Mouse (Mus musculus) liver, adult (tissue): ENCODE data around the gene Klc4.

Experiments
- GATA4 ChIP-seq: IDR thresholded peaks from 2 replicates; pipeline ENCODE4 v1.6.1; 2014; ENCODE audit warnings: mild to moderate bottlenecking, low read length; ENCODE audit not compliant: insufficient replicate concordance

Klc4 gene

DNA sequence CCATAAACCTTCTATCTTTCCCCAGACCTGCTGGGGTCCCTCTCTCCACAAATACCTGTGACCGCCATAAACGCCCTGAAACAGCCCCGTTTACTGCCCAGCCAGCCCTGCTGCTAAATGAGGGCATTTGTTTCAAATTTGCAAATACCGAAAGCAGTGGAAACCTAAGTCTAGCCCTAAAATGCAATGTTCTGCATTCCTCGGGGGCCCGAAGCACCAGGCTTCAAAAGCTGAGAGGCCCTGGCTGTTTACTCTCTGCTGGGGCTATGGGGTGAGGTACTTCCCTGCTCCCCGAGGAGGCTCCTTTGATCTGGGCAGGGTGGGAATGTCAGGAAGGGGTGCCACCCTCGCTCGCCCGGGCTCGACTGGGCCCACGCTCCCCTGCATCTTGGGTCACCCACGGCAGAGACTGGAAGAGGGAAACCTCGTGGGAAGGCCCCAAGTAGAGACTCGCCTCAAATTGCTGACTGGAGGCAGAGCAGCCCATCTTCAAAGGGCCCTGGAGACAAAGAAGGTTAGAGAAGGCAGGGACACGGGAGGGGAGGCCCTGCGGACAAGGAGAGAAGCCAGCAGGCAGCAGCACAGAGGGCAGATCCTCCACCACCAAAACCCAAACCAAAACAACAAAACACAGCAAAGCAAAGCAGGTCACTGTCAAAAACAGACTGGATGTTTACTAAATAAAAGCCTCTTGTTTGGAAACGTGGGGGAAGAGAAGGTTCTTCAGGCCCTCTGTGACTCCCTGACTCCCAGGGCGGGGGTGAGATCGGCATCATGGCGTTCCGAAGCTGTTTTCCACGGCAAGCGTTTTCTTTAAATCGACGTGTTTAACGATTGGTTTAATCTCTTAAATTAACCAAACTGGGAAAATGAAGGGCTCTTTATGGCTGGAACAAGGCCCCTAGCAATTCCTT, 26.8 kb downstream of the Klc4 start:
- no peak for TF ChIP-seq GATA4

DNA sequence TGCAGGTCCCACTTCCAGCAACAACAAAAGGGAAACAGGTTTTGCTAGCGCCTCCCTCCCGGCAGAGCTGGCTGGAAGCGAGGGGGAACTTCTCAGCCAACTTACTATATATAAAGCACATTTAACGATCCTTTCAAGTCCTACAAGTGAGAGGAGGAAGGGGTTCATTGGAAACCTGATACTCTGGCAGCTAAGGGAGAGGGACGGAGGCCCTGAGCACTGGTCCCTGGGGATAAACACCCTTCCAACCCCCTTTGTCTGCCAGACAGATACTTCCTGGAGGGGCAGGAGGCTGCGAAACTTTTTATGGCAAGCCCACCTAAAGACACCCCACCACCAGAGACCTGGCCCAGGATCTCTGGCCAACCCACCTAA, 27.4 kb downstream of the Klc4 start:
- TF ChIP-seq GATA4 = no peak

DNA sequence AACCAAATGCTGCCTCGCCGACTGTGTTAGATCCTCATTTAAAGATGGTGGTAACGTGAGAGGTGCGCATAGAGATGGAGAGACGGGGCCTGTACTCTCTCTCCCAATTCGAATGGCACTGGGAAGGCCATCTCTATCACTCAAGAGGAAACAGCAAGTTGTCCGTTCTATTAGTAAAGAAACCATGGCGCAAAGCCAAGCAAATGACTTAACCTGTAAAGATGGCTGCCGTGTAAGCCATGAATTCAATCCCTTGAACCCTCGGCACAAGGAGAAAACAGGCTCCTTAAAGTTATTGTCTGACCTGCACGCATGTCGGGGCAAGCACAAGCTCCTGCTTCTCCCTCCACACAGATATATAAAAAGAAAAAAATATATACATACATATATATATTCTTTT, 28.0 kb downstream of the Klc4 start:
- TF ChIP-seq GATA4 = no peak

DNA sequence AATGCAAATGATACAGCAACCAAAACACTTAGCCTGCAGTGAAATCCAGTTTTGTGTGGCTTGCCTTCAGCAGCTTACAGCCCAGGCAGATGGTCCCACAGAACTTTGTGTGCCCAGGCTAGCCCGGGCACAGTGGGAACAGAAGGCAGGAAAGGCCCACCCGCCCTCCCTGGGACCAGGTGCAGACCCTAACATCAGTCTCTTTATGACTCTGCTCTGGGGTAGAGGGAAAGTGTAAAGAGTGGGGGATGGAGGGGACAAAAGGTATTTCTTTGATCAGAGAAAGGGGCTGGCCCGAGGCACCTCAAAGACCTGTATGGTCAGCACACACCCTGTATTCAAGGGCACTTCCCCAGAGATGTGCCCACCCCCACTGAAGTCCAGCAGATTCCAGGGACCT, 32.6 kb downstream of the Klc4 start:
- no peak for TF ChIP-seq GATA4

DNA sequence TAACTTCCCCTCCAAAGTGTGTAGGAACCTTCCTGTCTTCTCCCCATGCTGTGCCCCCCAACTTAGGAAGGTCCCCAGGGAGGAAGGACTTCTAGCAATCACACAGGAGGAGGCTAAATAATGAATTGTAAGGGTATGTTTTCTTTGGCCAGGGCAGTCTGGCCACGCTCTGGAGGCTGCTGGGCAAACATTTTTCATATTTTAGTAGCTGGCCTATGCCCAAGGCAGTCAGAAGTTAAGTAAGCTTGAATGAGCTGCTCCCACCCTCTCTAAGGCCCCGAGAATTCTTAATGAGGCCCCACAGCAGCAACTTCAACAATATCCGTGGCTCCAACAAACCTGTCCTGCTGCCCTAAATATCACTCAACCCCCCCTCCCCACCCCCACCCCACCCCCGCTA, 33.0 kb downstream of the Klc4 start:
- TF ChIP-seq GATA4 = no peak

DNA sequence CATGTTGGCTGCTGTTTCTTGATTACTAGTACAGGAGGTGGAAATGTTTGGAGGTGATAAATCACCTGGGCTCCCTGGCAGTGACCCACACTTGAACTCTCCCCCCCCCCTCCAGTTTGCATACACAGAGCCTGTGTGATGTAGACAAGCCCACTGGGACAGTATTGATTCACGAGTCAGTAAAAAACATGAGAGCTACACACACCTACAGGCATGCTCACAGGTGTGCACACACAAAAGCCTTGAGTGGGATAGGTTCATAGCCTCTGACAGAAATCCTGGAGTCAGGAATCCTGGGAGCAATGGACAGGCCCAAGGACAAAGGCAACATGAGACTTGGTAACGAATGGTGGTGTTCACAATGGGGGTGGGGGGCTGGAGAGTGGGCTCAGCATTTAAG, 33.6 kb downstream of the Klc4 start:
- TF ChIP-seq GATA4 = no peak

DNA sequence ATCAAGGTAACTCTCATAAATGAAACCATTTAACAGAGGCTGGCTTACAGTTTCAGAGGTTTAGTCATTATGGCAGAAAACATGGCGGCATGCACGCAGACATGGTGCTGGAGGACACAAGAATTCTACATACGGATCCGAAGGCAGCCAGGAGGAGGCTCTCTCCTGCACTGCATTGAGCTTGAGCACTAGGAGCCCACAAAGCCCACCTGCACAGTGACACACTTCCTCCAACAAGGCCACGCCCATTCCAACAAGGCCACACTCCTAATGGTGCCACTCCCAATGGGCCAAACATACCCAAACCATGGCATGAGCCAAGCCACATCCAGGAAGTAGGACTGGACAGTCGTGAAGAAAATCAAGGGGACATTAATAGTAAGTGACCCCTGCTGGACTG, 34.5 kb downstream of the Klc4 start:
- TF ChIP-seq GATA4 = no peak

DNA sequence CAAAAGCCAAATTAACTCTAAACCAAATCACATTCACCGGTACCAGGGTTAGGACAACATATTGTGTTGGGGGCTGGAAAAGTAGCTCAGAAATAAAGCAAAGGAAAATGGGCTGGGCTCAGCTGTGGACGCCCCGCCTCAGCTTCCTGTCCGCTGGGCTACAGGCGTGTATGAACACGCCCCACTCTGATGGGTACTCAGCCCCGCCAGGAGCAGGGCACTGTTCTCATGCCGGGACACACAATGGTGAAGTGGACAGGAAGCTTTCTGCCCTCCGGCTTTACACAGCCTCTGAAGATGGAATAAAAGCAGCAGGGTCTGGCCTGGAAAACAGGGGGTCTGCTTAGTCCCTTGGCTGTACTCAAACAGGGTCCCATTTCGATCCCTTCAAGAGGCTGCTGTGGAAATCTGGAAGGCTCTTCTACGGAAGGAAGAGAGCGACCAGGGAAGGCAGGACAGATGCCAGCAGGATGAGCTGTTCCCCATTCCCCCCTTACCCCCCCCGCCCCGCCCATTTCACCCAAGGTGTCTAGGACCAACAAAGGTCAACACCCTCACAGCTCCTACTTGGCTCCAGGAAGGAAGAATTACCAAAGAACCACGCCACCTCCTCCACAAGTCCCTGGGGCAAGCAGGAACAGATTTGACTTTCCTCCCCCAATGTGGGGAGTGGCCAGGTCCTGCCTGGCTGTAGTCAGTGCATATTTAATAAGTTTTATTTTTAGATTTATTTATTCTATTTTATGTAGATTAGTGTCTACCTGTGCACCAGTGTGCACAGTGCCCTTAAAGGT, 35.9 kb downstream of the Klc4 start:
- TF ChIP-seq GATA4 = no peak

DNA sequence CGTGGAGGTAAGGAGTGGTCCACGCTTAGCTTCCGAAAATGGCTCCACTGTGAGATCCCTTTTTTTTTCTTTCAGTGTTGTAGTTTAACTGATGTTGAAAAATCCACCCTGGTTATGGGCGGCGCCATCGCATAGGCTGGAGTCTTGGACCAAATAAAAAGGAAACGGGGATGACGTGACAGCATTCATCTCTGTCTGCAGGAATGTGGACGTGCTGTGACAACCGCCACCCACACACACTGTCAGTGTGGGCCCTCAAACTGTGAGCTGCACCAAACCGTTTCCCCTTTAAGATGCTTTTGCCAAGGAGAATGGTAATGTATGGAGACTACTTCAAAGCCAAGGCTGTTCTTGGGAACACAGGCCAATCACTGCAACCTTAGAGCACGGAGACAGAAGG, 39.8 kb downstream of the Klc4 start:
- TF ChIP-seq GATA4 = no peak

DNA sequence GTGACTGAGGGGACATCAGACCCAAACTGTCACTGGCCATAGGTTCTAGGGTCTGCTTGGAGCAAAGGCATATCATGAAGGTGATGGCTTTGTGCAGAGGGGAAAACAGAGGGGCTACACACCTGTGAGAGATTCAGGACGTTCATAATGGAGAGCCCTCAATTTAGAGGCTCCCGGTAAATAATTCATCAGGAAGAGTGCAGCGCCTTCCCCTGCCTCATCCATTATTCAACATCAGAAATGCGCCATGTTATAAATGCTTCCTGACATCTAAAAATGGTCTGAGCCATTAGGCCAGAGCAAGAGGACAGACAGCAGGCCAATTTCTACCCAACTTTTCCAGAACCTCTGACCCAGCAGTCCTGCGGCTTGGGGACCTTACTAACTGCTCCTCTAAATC, 40.7 kb downstream of the Klc4 start:
- no peak for TF ChIP-seq GATA4

DNA sequence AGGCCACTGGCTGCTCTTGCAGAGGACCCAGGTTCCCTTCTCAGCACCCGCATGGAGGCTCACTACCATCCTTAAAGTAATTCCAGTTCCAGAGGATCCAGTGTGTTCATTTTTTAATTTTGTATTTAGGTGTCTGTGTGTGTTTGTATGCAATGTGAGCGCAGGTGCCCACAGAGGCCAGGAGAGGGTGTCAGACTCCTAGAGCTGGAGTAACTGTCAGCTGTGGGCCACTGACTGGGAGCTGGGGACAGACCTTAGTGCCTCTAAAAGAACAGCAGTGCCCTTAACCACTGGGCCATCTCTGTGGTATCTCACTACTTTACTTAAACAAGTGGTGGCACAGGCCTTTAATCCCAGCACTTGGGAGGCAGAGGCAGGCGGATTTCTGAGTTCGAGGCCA, 42.6 kb downstream of the Klc4 start:
- no peak for TF ChIP-seq GATA4

DNA sequence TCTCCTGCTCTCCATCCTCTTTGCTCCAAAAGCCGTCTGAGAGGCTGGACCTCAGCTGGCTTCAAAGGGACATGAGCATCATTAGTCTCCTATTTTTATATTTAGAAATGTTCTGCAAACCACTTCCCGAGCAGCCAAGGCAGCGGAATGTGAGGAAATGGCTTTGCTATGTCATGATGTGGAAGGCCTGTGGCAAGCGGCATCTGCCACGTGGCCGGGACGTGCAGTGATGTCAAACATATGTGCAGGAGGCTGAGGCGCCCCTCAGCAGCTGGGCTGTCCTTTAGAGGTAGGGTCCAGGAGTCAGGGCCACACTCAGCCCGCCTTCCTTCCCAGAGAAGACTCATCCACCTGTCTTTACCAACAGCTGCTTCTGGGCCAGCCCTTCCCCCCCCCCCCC, 43.6 kb downstream of the Klc4 start:
- TF ChIP-seq GATA4 = no peak

DNA sequence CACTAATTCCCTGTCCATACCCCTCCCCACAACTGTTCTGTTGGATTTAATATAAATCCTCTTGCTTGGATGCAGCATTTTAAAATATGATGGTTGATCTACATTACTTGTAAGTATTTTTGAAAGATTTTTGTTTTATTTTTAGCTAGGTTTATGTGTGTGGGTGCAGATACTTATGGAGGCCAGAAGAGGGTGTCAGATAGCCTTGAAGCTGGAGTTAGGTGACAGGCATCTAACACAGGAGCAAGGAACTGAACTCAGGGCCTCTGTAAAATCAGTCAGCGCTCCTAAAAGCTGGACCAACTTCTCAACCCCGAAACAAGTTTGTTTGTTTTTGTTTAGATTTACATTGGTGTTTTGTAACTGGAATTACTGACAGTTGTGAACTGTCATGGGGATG, 45.3 kb downstream of the Klc4 start:
- no peak for TF ChIP-seq GATA4

DNA sequence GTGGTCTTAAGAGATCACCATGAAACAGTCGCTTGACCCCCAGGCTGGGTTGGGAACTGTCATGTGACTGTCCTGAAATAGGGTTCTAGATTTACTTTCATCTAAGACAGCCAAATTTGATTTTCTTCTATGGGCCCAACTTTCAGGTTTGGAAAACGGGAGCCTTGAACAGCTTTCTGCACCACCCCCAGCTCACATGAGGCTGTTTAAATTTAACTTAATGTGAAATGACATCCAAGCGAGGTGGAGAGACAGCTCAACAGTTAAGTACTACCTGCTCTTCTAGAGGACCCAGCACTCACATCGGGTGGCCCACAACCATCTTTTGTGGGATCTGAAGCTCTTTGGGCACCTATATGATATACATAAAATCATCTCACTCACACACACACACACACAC, 46.9 kb downstream of the Klc4 start:
- TF ChIP-seq GATA4 = no peak

DNA sequence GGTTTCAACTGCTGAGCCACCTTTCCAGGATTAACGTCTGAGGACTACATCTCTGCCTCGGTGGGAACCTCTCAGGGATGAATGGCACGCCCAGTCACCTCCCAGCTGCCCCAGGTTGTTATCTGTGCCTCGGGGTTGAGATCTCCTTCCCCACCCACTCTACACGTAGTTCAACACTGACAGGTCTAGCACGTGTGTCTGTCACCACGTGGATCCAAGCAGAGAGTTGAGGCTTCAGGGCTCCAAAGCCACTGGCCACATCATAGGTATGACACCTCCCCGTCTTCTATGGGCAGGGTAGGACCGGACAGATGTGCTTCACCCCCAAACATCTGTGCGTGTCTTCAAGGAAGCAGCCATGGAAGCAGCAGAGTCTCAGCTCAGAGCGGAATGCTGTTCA, 47.9 kb downstream of the Klc4 start:
- TF ChIP-seq GATA4 = no peak

DNA sequence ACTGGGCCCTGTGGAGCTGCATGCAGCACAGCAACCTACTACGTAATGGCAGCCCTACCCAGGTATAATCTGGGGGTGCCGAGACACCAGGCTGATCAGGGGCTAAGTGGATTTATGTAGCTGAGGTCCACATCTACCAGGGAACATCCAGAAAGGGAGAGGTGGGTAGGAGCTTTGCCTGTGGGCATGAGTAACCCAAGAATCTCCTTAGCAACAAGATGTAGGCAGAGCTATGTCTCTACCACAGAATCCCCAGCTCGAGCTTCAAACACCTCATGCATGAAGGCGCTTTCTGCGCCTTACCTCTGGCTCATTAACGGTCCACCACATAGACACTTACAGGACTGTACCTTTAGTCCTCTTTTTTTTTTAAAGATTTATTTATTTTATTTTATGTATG, 50.5 kb downstream of the Klc4 start:
- no peak for TF ChIP-seq GATA4
